Mouse (Mus musculus): ENCODE results near the gene Myo3b. TPM values are rescaled to one million over a fixed set of nuclear protein-coding genes. Genes with fewer than 3 reads are reported as not detected.
A peak's percentile ranks its signal among the peaks of the same experiment; 100 is the strongest.

Myo3b gene
- polyA plus RNA-seq, 1 experiment = 0.04 TPM

GRCm38 (mm10) chr2:70355026-70355425 lies 316.1 kb downstream of the Myo3b start:
- Histone ChIP-seq H3K27me3 (ENCODE audit: control insufficient read depth, insufficient read depth, insufficient read length) (peaks cover 6% of the 10 kb centered on the region), H3K36me3 (ENCODE audit: control insufficient read depth, insufficient read depth) (no peaks in the 10 kb centered on the region), H3K4me3 (no peak overlapping the region), H3ac (ENCODE audit: control insufficient read depth, insufficient read length) (no peak overlapping the region), H3K79me2 (ENCODE audit: control insufficient read depth, insufficient read depth) (no peaks in the 10 kb centered on the region), H3K4me2 (ENCODE audit: low read depth) (no peak overlapping the region)
- no peak for TF ChIP-seq USF1 (IDR thresholded peaks at IDR 0.05; ENCODE audit: low read depth)

GRCm38 (mm10) chr2:70369421-70369820 lies 330.5 kb downstream of the Myo3b start:
- H3K4me2 ChIP-seq (ENCODE audit: low read depth) = no peak overlapping the region
- H3ac ChIP-seq (ENCODE audit: control insufficient read depth, insufficient read length) = no peak overlapping the region
- H3K36me3 ChIP-seq (ENCODE audit: control insufficient read depth, insufficient read depth) = no peaks in the 10 kb centered on the region
- no peaks in the 10 kb centered on the region for H3K79me2 ChIP-seq (ENCODE audit: control insufficient read depth, insufficient read depth)
- peaks cover 13% of the 10 kb centered on the region for H3K27me3 ChIP-seq (ENCODE audit: control insufficient read depth, insufficient read depth, insufficient read length)
- TF ChIP-seq USF1 (IDR thresholded peaks at IDR 0.05; ENCODE audit: low read depth) = no peak
- no peak for TF ChIP-seq MAX (IDR thresholded peaks at IDR 0.05; ENCODE audit: low read depth)
- TF ChIP-seq POLR2A (IDR thresholded peaks at IDR 0.05; ENCODE audit: insufficient read length, low read depth) = no peak
- no peak for TF ChIP-seq POLR2AphosphoS2 (IDR thresholded peaks at IDR 0.05; ENCODE audit: insufficient read length, low read depth)
- no peak overlapping the region for H3K4me3 ChIP-seq

GRCm38 (mm10) chr2:70379341-70379740 lies 340.4 kb downstream of the Myo3b start:
- Histone ChIP-seq H3K36me3 (ENCODE audit: control insufficient read depth, insufficient read depth) (no peaks in the 10 kb centered on the region), H3ac (ENCODE audit: control insufficient read depth, insufficient read length) (no peak overlapping the region), H3K27me3 (ENCODE audit: control insufficient read depth, insufficient read depth, insufficient read length) (no peaks in the 10 kb centered on the region), H3K4me3 (no peak overlapping the region), H3K4me2 (ENCODE audit: low read depth) (no peak overlapping the region), H3K79me2 (ENCODE audit: control insufficient read depth, insufficient read depth) (no peaks in the 10 kb centered on the region)
- TF ChIP-seq MYOG (IDR thresholded peaks at IDR 0.05; ENCODE audit: control insufficient read depth in 1 of 3, insufficient read depth in 1 of 3, insufficient read length in 2 of 3, low read depth in 2 of 3) = no peak
- no peak for TF ChIP-seq MYOD1 (IDR thresholded peaks at IDR 0.05; ENCODE audit: control insufficient read depth in 1 of 3, insufficient read length in 2 of 3, low read depth in 2 of 3)
- no peak for TF ChIP-seq POLR2AphosphoS2 (IDR thresholded peaks at IDR 0.05; ENCODE audit: insufficient read length, low read depth)
- TF ChIP-seq CEBPB (IDR thresholded peaks at IDR 0.05; ENCODE audit: insufficient read depth, poor library complexity, severe bottlenecking) = no peak
- TF ChIP-seq TCF12 (IDR thresholded peaks at IDR 0.05; ENCODE audit: insufficient read depth, poor library complexity, severe bottlenecking) = no peak
- TF ChIP-seq SRF (IDR thresholded peaks at IDR 0.05; ENCODE audit: control insufficient read depth, insufficient read length, low read depth) = no peak
- no peak for TF ChIP-seq TCF3 (IDR thresholded peaks at IDR 0.05; ENCODE audit: insufficient read length, low read depth)
- no peak for TF ChIP-seq REST (IDR thresholded peaks at IDR 0.05; ENCODE audit: insufficient read depth, insufficient read length)
- no peak for TF ChIP-seq POLR2A (IDR thresholded peaks at IDR 0.05; ENCODE audit: insufficient read length, low read depth)
- no peak for TF ChIP-seq MAX (IDR thresholded peaks at IDR 0.05; ENCODE audit: low read depth)

GRCm38 (mm10) chr2:70379939-70380338 lies 341.0 kb downstream of the Myo3b start:
- Histone ChIP-seq H3K27me3 (ENCODE audit: control insufficient read depth, insufficient read depth, insufficient read length) (no peaks in the 10 kb centered on the region), H3ac (ENCODE audit: control insufficient read depth, insufficient read length) (no peak overlapping the region), H3K4me2 (ENCODE audit: low read depth) (no peak overlapping the region), H3K79me2 (ENCODE audit: control insufficient read depth, insufficient read depth) (no peaks in the 10 kb centered on the region), H3K4me3 (no peak overlapping the region), H3K36me3 (ENCODE audit: control insufficient read depth, insufficient read depth) (no peaks in the 10 kb centered on the region)
- no peak for TF ChIP-seq MYOD1 (IDR thresholded peaks at IDR 0.05; ENCODE audit: control insufficient read depth in 1 of 3, insufficient read length in 2 of 3, low read depth in 2 of 3)
- TF ChIP-seq POLR2A (IDR thresholded peaks at IDR 0.05; ENCODE audit: insufficient read length, low read depth) = no peak
- TF ChIP-seq SRF (IDR thresholded peaks at IDR 0.05; ENCODE audit: control insufficient read depth, insufficient read length, low read depth) = no peak
- no peak for TF ChIP-seq REST (IDR thresholded peaks at IDR 0.05; ENCODE audit: insufficient read depth, insufficient read length)
- TF ChIP-seq TCF3 (IDR thresholded peaks at IDR 0.05; ENCODE audit: insufficient read length, low read depth) = no peak
- no peak for TF ChIP-seq POLR2AphosphoS2 (IDR thresholded peaks at IDR 0.05; ENCODE audit: insufficient read length, low read depth)
- no peak for TF ChIP-seq TCF12 (IDR thresholded peaks at IDR 0.05; ENCODE audit: insufficient read depth, poor library complexity, severe bottlenecking)
- TF ChIP-seq MAX (IDR thresholded peaks at IDR 0.05; ENCODE audit: low read depth) = no peak

GRCm38 (mm10) chr2:70388645-70389044 lies 349.7 kb downstream of the Myo3b start:
- Histone ChIP-seq H3K79me2 (ENCODE audit: control insufficient read depth, insufficient read depth) (no peaks in the 10 kb centered on the region), H3K36me3 (ENCODE audit: control insufficient read depth, insufficient read depth) (no peaks in the 10 kb centered on the region), H3K4me2 (ENCODE audit: low read depth) (peak overlapping the region; percentile 6), H3ac (ENCODE audit: control insufficient read depth, insufficient read length) (no peak overlapping the region), H3K4me3 (no peak overlapping the region), H3K27me3 (ENCODE audit: control insufficient read depth, insufficient read depth, insufficient read length) (peaks cover 10% of the 10 kb centered on the region)
- TF ChIP-seq MYOD1 (IDR thresholded peaks at IDR 0.05; ENCODE audit: control insufficient read depth in 1 of 3, insufficient read length in 2 of 3, low read depth in 2 of 3) (no peak), TCF12 (IDR thresholded peaks at IDR 0.05; ENCODE audit: insufficient read depth, poor library complexity, severe bottlenecking) (no peak), USF1 (IDR thresholded peaks at IDR 0.05; ENCODE audit: low read depth) (no peak), MYOG (IDR thresholded peaks at IDR 0.05; ENCODE audit: control insufficient read depth in 1 of 3, insufficient read depth in 1 of 3, insufficient read length in 2 of 3, low read depth in 2 of 3) (no peak), CEBPB (IDR thresholded peaks at IDR 0.05; ENCODE audit: insufficient read depth, poor library complexity, severe bottlenecking) (no peak), MAX (IDR thresholded peaks at IDR 0.05; ENCODE audit: low read depth) (no peak), POLR2A (IDR thresholded peaks at IDR 0.05; ENCODE audit: insufficient read length, low read depth) (no peak), E2F4 (IDR thresholded peaks at IDR 0.05; ENCODE audit: insufficient read depth) (no peak), REST (IDR thresholded peaks at IDR 0.05; ENCODE audit: insufficient read depth, insufficient read length) (no peak), POLR2AphosphoS2 (IDR thresholded peaks at IDR 0.05; ENCODE audit: insufficient read length, low read depth) (no peak), TCF3 (IDR thresholded peaks at IDR 0.05; ENCODE audit: insufficient read length, low read depth) (no peak), SRF (IDR thresholded peaks at IDR 0.05; ENCODE audit: control insufficient read depth, insufficient read length, low read depth) (no peak)

Data from myocyte (in vitro differentiated cells).